Mouse (Mus musculus) heart, adult 2 months (tissue): ENCODE measurements around the gene Armc9.

Experiments used
- CTCF ChIP-seq: fragments of 200-600 bp; IDR thresholded peaks from 2 replicates; pipeline ENCODE4 v1.8.1; 2022; ENCODE audit warnings: antibody characterized with exemption, mild to moderate bottlenecking, moderate library complexity
- EP300 ChIP-seq: fragments of 200-500 bp; IDR thresholded peaks from 2 replicates; pipeline ENCODE4 v1.6.1; 2011; ENCODE audit warnings: low read depth, low read length, control low read depth; ENCODE audit not compliant: insufficient read depth
- POLR2A ChIP-seq: fragments of 200-500 bp; IDR thresholded peaks from 2 replicates; pipeline ENCODE4 v1.6.1; 2011; ENCODE audit warnings: mild to moderate bottlenecking, low read depth, low read length, control low read depth; ENCODE audit not compliant: insufficient read depth

- TF ChIP-seq POLR2A: no peak
- TF ChIP-seq CTCF: no peak
- no peak for TF ChIP-seq EP300
Observed at GRCm38 (mm10) chr1:86190843-86191242, 36.3 kb downstream of the Armc9 start.
